Mouse (Mus musculus): ENCODE results near the gene Tjp3. TPM values are rescaled to one million over a fixed set of nuclear protein-coding genes. Genes with fewer than 3 reads are reported as not detected.

Gene Tjp3
- polyA plus RNA-seq, 1 experiment: 5.5 TPM

DNA sequence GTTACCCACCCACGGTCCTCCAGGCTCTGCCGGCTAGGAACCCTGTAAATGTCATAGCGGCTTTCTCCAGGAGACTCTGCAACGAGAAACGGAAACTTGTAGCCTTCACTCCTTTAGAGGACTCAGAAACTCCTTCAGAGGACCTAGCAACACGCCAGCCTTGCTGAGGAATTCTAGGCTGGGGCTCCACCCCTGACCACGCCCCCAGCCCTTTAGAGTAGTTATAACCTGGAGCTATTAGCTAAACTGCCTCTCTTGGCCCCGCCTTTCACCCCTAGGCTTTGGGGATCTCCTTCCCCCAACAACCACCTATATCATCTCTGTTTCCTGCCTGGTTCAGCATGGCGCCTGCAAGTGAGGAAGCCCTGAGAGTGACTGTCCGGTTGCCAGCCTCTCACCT is 11.9 kb downstream of the Tjp3 start:
- Histone ChIP-seq H3K27me3 (replicated peaks) (peaks cover 29% of the 10 kb centered on the region), H3K9me3 (0 out of 2 replicates have a peak, but pooled peaks cover 4% of the 10 kb centered on the region), H3K4me1 (peaks cover 25% of the 10 kb centered on the region), H3K36me3 (replicated peaks; ENCODE audit: low read length) (peaks cover 22% of the 10 kb centered on the region), H3K4me3 (replicated peaks) (no peak overlapping the region)
- TF ChIP-seq FLI1 (IDR thresholded peaks at IDR 0.05; ENCODE audit: low read length) (no peak), GATA1 (IDR thresholded peaks at IDR 0.05; ENCODE audit: borderline replicate concordance, low read length) (no peak)

DNA sequence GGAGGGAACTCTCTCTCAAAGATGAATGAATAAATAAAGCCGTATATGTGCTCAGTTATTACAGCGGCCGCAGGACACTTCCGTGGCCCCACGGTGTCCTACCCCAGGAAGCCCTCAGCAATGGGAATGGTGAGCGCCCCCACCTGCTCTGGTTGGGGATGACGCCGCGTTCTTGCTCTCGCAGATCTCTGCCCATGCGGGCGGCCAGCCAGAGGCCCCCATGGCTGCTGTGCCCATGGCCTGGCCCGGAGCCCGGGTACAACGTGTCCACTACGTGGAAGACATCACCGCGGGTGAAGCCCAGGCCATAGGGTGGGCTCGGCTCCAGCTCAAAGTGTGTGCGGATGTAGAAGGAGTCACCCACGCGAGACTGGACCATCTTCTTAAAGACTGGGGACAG is 13.7 kb downstream of the Tjp3 start:
- Histone ChIP-seq H3K36me3 (replicated peaks; ENCODE audit: low read length) (peaks cover 40% of the 10 kb centered on the region), H3K4me3 (replicated peaks) (no peak overlapping the region), H3K27me3 (replicated peaks) (peaks cover 17% of the 10 kb centered on the region), H3K9me3 (0 out of 2 replicates have a peak, but pooled peaks cover 4% of the 10 kb centered on the region), H3K4me1 (peaks cover 17% of the 10 kb centered on the region)
- no peak for TF ChIP-seq GATA1 (IDR thresholded peaks at IDR 0.05; ENCODE audit: borderline replicate concordance, low read length)
- no peak for TF ChIP-seq FLI1 (IDR thresholded peaks at IDR 0.05; ENCODE audit: low read length)

DNA sequence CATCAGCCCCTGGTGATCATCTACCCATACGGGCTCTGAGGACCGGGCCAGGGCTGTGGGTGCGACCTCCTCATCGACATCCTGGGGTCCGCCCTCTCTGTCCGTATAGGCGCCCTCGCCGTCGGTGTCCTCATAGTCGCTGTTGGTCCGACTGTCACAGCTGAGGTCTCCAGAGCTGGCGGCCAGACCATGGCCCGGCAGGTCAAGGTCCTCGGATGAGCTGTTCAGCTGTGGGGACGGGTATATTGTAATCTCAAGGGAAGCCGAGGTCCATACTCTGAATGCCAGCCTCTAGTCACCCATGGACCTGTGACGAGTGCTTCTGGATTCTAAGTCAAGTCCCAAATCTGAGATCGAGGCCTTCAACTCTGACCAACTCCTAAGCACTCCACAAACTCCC is 17.5 kb downstream of the Tjp3 start:
- Histone ChIP-seq H3K36me3 (replicated peaks; ENCODE audit: low read length) (peaks cover 62% of the 10 kb centered on the region), H3K9me3 (no peaks in the 10 kb centered on the region), H3K27me3 (replicated peaks) (peaks cover 2% of the 10 kb centered on the region), H3K4me1 (peaks cover 8% of the 10 kb centered on the region), H3K4me3 (replicated peaks) (no peak overlapping the region)
- TF ChIP-seq GATA1 (IDR thresholded peaks at IDR 0.05; ENCODE audit: borderline replicate concordance, low read length): no peak
- no peak for TF ChIP-seq FLI1 (IDR thresholded peaks at IDR 0.05; ENCODE audit: low read length)

DNA sequence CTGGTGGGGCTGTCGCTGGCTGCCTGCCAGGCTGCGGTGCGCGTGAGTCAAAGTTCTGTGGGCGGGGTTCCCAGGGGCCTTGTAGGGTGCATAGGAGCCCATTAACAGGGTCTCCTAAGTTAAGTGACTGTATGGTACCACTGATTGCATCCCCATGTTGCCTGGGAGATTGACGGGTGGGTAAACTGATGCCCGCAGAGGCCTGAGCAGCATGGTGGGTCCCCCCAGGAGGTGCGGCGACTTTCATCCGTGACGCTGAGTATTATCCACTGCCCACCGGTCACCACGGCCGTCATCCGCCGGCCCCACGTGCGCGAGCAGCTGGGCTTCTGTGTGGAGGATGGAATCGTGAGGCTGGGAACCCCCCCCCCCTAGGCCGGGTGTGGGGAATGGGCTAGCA is 19.0 kb downstream of the Tjp3 start:
- H3K27me3 ChIP-seq (replicated peaks): no peaks in the 10 kb centered on the region
- peaks cover 19% of the 10 kb centered on the region for H3K4me1 ChIP-seq
- TF ChIP-seq GATA1 (IDR thresholded peaks at IDR 0.05; ENCODE audit: borderline replicate concordance, low read length): no peak
- H3K4me3 ChIP-seq (replicated peaks): no peak overlapping the region
- H3K9me3 ChIP-seq: no peaks in the 10 kb centered on the region
- peaks cover 62% of the 10 kb centered on the region for H3K36me3 ChIP-seq (replicated peaks; ENCODE audit: low read length)

DNA sequence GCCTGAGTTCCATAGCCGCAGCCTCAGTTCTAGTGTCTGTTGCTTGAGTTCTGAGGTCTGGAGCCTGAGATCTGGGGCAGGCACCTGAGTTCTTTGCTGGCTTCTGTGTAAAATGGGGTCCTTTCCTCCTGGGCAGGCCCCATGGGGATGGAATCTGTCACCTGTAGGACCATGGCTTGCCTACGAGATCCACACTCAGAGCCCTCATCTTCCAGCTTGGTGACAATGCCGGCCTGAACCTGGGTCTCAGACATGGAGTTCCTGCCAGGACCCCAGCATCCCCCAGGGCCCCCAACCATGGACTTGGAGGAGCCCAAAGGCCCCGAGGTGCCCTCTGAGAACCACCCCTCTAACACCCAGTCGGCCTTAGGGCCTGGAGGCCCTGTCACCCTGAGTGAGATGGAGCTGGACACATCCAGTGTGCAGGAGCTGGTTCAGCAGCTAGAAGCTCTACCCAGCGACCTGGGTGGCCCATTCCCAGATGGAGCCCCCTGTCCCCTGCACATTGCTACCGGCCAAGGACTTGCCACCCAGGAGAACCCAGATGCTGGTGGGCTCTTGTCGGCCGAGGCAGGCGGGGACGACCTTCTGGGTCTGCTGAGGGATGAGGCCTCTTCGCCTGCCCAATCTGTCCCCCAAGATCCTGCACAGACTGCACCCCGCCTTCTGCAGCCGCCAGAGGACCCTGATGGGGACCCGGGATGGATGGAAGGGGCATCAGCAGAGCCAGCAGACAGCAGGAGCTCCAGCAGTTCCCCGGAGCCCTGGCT is 22.6 kb downstream of the Tjp3 start:
- Histone ChIP-seq H3K27me3 (replicated peaks) (no peaks in the 10 kb centered on the region), H3K36me3 (replicated peaks; ENCODE audit: low read length) (peaks cover 65% of the 10 kb centered on the region), H3K4me3 (replicated peaks) (peak overlapping the region; percentile 95), H3K4me1 (peaks cover 48% of the 10 kb centered on the region), H3K9me3 (no peaks in the 10 kb centered on the region)
- TF ChIP-seq GATA1 (IDR thresholded peaks at IDR 0.05; ENCODE audit: borderline replicate concordance, low read length) (no peak), FLI1 (IDR thresholded peaks at IDR 0.05; ENCODE audit: low read length) (no peak)

DNA sequence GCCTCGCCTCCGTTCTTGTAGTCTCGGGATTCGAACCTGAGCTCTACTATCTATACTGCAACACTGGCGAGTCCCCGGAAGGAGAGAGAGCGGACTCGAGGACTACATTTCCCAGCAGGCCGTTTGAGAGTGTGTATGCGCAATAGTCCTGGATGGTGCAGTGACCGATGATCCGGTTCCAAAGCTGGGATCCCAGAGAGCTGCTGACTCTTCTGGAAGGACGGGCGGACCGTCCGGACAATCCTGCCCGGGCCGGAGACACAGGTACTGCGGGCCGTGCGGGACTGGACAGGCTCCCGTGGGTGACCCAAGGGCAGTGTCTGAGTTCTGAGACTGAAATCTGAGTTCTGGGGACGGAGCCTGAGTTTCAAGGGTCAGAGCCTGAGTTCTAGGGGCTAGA is 23.3 kb downstream of the Tjp3 start:
- peaks cover 56% of the 10 kb centered on the region for H3K4me1 ChIP-seq
- H3K36me3 ChIP-seq (replicated peaks; ENCODE audit: low read length): peaks cover 65% of the 10 kb centered on the region
- no peaks in the 10 kb centered on the region for H3K9me3 ChIP-seq
- no peaks in the 10 kb centered on the region for H3K27me3 ChIP-seq (replicated peaks)
- H3K4me3 ChIP-seq (replicated peaks): peak overlapping the region; percentile 95
- TF ChIP-seq FLI1 (IDR thresholded peaks at IDR 0.05; ENCODE audit: low read length) (no peak), GATA1 (IDR thresholded peaks at IDR 0.05; ENCODE audit: borderline replicate concordance, low read length) (no peak)

DNA sequence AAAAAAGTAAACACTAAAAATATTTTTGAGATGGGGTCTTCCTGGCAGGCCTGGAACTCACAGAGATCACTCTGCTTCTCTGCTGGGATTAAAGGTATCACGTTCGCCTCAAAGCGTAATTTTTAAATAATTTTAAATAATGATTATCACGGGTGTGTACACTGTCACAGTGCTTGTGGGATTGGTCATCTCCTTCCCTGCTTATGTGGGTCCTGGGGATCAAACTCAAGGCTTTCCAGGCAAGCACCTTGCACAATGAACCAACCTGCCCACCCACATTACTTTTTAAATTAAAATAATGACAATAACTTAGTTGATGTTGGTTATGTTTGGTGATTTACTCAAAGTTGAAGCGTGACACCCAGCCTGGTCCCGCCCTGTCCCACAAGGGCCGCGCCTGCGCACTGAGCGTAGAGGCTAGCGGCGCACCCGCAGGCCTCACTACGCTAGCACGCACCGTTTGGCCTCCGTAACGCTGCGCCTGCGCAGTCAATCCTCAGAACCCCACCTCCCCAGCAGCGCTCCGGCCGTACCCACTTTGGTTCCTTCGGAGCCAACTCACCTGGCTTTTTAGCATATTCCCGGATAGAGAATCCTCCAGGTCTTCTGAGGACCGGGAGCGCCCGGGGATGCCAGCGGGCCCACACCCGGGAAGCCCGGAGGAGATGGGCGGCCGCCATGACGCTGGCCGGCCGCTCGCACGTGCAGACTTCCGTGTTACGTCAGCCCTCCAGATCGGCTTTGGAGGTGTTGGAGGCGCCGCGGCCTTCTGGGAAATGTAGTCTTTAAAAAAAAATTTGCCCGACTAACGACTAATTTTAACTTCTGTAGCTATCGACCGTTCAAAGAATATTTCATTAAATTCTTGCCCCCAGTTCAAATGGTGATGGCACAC is 24.9 kb downstream of the Tjp3 start, which contains the start of the genes Mrpl54 and Apba3:
Mrpl54 (minus strand) TSS at position 724 of the 895 bp plus-strand sequence.
Apba3 (plus strand) TSS at position 750 of the 895 bp plus-strand sequence.
- H3K4me1 ChIP-seq: peaks cover 66% of the 10 kb centered on the region
- H3K9me3 ChIP-seq: no peaks in the 10 kb centered on the region
- no peak for TF ChIP-seq FLI1 (IDR thresholded peaks at IDR 0.05; ENCODE audit: low read length)
- no peak for TF ChIP-seq GATA1 (IDR thresholded peaks at IDR 0.05; ENCODE audit: borderline replicate concordance, low read length)
- H3K36me3 ChIP-seq (replicated peaks; ENCODE audit: low read length): peaks cover 65% of the 10 kb centered on the region
- no peaks in the 10 kb centered on the region for H3K27me3 ChIP-seq (replicated peaks)
- peak within 1 kb of the TSS; percentile 95 for H3K4me3 ChIP-seq (replicated peaks)

DNA sequence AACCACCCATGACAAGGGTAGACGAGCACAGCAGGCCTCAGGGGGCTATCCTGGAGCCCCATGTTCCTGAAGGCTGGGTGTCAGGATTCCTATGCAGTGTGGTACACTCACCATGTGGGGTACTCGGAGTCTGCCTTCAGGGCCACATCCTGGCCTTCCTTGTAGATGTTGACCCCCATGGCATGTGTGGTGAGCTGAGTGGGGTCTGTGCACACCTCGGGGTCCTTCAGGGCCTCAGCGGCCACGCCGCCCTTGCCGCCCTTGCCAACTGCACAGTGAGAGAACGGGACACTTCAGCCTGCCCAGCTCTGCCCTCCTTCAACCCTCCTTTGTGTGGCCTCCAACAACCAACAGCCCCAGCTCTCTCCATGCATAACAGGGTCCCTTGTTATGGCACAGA is 25.8 kb downstream of the Tjp3 start:
- peak overlapping the region; percentile 93 for H3K4me3 ChIP-seq (replicated peaks)
- peaks cover 65% of the 10 kb centered on the region for H3K36me3 ChIP-seq (replicated peaks; ENCODE audit: low read length)
- H3K4me1 ChIP-seq: peaks cover 68% of the 10 kb centered on the region
- H3K27me3 ChIP-seq (replicated peaks): no peaks in the 10 kb centered on the region
- H3K9me3 ChIP-seq: peaks cover 8% of the 10 kb centered on the region
- TF ChIP-seq GATA1 (IDR thresholded peaks at IDR 0.05; ENCODE audit: borderline replicate concordance, low read length) (no peak), FLI1 (IDR thresholded peaks at IDR 0.05; ENCODE audit: low read length) (no peak)

DNA sequence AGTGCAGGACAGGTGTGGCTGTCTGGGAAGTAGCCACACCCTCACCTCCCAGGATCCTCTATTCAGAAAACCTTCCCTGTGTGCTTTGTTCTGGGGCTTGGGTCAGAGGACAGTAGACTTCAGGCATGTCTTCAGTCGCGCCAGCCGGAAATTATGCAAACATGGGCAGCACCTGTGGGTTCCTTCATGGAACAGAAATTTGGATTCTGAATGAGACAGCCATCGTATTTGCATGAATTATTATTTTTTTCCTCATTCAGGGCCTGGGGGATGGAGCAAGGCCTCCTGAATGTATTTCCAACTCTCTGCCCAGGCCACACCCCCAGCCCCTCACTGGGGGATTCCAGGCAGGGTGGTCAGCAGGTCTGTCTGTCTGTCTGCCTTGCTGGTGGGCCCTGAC is 30.4 kb downstream of the Tjp3 start:
- no peak for TF ChIP-seq GATA1 (IDR thresholded peaks at IDR 0.05; ENCODE audit: borderline replicate concordance, low read length)
- TF ChIP-seq FLI1 (IDR thresholded peaks at IDR 0.05; ENCODE audit: low read length): no peak
- Histone ChIP-seq H3K36me3 (replicated peaks; ENCODE audit: low read length) (peaks cover 69% of the 10 kb centered on the region), H3K27me3 (replicated peaks) (peaks cover 34% of the 10 kb centered on the region), H3K4me1 (peaks cover 80% of the 10 kb centered on the region), H3K4me3 (replicated peaks) (no peak overlapping the region), H3K9me3 (peaks cover 21% of the 10 kb centered on the region)

Measured in megakaryocyte, embryonic 14.5 days (primary cell).